Mouse (Mus musculus): ENCODE measurements at regions not wholly inside any gene's neighbourhood (a gene's known extent, or its start where the extent isn't known, plus 50 kb on each side); places are given as distances from the start of the nearest gene placed in this dataset.

DNA sequence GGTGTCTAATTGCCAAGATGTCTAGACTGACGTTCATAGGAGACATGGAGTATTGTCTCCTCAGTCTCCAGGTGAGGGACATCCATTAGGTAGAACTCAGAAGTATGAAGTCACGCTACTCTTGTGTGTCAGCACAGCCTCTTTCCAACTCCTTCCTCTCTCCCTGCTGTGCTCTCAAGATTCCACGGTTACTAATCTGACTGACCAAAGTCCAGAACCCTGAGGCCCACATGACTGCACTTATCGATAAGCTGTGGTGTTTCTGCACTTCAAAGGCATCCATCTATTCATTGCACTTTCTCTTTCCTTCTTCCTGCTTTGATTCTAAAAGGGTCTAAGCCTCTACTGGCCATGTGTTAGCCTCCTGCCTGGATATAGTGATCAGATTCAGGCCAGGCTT, 107.4 kb upstream of the Neo1 start:
- Histone ChIP-seq H3K27ac (no peak overlapping the region), H3K9me3 (no peaks in the 10 kb centered on the region), H3K4me1 (no peaks in the 10 kb centered on the region), H3K36me3 (replicated peaks) (no peaks in the 10 kb centered on the region), H3K4me2 (no peak overlapping the region), H3K4me3 (replicated peaks) (no peak overlapping the region), H3K9ac (no peak overlapping the region), H3K27me3 (no peaks in the 10 kb centered on the region)
- ATAC-seq (ENCODE audit: low FRiP score): no peak
- 86% methylated on average over 4 of the region's 4 CpGs for WGBS

DNA sequence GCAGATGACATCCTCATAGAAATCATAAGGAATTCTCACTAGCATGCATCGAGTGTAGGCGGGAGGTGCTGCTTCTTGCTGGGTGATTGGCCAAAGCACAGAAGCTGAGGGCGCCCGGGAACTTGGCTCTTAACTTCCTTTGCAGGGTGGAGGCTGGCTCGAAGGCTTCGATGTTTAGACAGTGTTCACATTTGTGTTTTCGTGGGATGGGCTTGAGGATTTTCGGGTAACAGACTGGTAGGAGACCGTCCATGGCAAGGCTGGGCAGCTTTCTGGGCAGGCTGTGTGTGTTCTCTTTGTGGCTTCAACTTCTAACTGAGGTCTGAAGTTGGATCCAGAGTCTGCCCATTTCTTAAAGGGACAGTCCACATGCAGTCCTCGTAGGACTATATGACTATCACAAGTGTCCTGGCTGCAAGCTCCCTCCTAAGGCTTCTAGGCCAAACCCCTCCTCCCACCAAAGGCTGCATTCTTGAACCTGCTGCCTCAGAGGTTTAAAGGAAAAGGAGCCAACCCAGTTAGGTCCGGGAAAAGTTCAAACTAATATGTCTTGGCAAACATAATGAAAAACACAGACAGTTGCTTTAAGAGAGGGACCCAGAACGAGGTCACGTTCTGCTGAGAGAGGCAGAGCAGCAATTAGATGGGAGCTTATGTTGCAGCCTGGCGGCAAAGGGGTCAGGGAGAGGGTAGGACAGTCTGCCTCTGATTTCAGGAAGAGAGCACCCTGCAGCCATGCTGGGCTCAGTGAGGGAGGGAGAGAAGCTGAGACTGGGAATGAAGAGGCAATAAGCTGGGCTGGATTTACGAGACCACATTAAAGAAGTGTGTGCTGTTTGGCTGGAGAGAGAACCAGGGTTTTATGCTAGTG, 98.2 kb upstream of the Neo1 start:
- Histone ChIP-seq H3K27ac (no peak overlapping the region), H3K27me3 (no peaks in the 10 kb centered on the region), H3K9ac (no peak overlapping the region; the same call in 1 of the 2 replicates), H3K9me3 (no peaks in the 10 kb centered on the region), H3K36me3 (replicated peaks) (no peaks in the 10 kb centered on the region), H3K4me1 (peaks cover 7% of the 10 kb centered on the region), H3K4me3 (replicated peaks) (no peak overlapping the region), H3K4me2 (no peak overlapping the region)
- ATAC-seq (ENCODE audit: low FRiP score): no peak
- WGBS: 42% methylated on average over 15 of the region's 15 CpGs

- Histone ChIP-seq H3K9me3 (no peaks in the 10 kb centered on the region), H3K36me3 (replicated peaks) (no peaks in the 10 kb centered on the region), H3K27ac (no peak overlapping the region), H3K9ac (no peak overlapping the region), H3K4me3 (replicated peaks) (no peak overlapping the region), H3K4me1 (peaks cover 7% of the 10 kb centered on the region), H3K27me3 (no peaks in the 10 kb centered on the region), H3K4me2 (no peak overlapping the region)
- 83% methylated on average over 9 of the region's 9 CpGs for WGBS
- ATAC-seq (ENCODE audit: low FRiP score): no peak
Observed at GRCm38 (mm10) chr9:59129699-59130340, 93.6 kb upstream of the Neo1 start.

GRCm38 (mm10) chr9:59129252-59129651, 93.0 kb upstream of the Neo1 start:
- H3K4me3 ChIP-seq (replicated peaks): no peak overlapping the region
- no peaks in the 10 kb centered on the region for H3K9me3 ChIP-seq
- H3K4me1 ChIP-seq: peaks cover 2% of the 10 kb centered on the region; the same call in 1 of the 2 replicates
- WGBS: 88% methylated on average over 1 of the region's 1 CpGs
- no peak for ATAC-seq (ENCODE audit: low FRiP score)
- H3K36me3 ChIP-seq (replicated peaks): no peaks in the 10 kb centered on the region
- H3K27ac ChIP-seq: no peak overlapping the region
- no peak overlapping the region for H3K9ac ChIP-seq
- no peak overlapping the region for H3K4me2 ChIP-seq
- H3K27me3 ChIP-seq: no peaks in the 10 kb centered on the region

GRCm38 (mm10) chr9:59128023-59128422, 91.8 kb upstream of the Neo1 start:
- Histone ChIP-seq H3K36me3 (replicated peaks) (no peaks in the 10 kb centered on the region), H3K27me3 (no peaks in the 10 kb centered on the region), H3K27ac (no peak overlapping the region), H3K4me3 (replicated peaks) (no peak overlapping the region), H3K9ac (no peak overlapping the region), H3K4me2 (no peak overlapping the region), H3K4me1 (no peaks in the 10 kb centered on the region), H3K9me3 (no peaks in the 10 kb centered on the region)
- 88% methylated on average over 2 of the region's 2 CpGs for WGBS
- ATAC-seq (ENCODE audit: low FRiP score): no peak

GRCm38 (mm10) chr9:59125886-59126285, 89.6 kb upstream of the Neo1 start:
- Histone ChIP-seq H3K4me1 (no peaks in the 10 kb centered on the region), H3K27ac (no peak overlapping the region), H3K27me3 (no peaks in the 10 kb centered on the region), H3K9me3 (no peaks in the 10 kb centered on the region), H3K36me3 (replicated peaks) (no peaks in the 10 kb centered on the region), H3K4me2 (no peak overlapping the region), H3K4me3 (replicated peaks) (no peak overlapping the region), H3K9ac (no peak overlapping the region)
- no peak for ATAC-seq (ENCODE audit: low FRiP score)
- 76% methylated on average over 6 of the region's 6 CpGs for WGBS

DNA sequence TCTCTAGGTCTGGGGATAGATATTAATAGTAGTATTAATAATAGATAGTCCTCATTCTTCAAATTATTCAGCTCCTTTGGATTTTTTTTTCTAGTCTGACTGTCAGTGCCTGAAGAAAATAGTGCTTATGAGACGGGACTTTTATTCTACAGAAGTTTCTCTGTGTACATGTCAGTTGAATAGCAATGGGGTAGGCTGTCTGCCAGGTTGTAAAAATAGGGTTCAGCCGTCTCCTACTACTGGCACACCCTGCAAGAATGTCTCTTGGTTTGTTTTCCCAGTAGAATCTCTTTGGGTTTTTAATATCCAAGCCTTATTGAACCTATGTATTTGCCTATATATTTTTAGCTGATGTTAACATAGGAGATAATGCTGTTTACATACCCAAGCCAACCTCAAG, 80.3 kb upstream of the Neo1 start:
- Histone ChIP-seq H3K9ac (no peak overlapping the region), H3K4me3 (replicated peaks) (no peak overlapping the region), H3K36me3 (replicated peaks) (no peaks in the 10 kb centered on the region), H3K27me3 (no peaks in the 10 kb centered on the region), H3K27ac (no peak overlapping the region), H3K9me3 (no peaks in the 10 kb centered on the region), H3K4me1 (peaks cover 2% of the 10 kb centered on the region), H3K4me2 (no peak overlapping the region)
- WGBS: 70% methylated on average over 2 of the region's 2 CpGs
- ATAC-seq (ENCODE audit: low FRiP score): no peak

DNA sequence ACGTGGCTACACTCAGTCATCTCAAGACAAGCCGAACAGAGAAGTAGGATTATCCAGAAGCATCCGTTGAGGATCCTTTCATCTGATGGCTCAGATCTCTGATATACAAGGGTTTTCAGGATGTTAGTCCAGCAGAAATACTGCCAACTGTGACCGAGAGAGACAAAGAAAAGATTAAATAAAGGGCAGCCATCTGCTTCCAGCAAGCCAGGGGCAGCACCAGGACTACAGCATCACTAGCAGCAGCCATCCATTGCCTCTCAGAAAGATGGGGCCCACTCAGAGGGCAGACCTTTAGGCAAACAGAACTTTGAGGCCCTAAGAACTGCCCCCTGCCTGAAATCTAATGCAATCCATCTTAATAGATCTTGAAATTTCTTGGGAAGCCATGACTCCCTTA, 77.6 kb upstream of the Neo1 start:
- Histone ChIP-seq H3K4me2 (no peak overlapping the region), H3K27ac (no peak overlapping the region), H3K9me3 (no peaks in the 10 kb centered on the region), H3K4me3 (replicated peaks) (no peak overlapping the region), H3K9ac (no peak overlapping the region), H3K4me1 (peaks cover 2% of the 10 kb centered on the region), H3K36me3 (replicated peaks) (no peaks in the 10 kb centered on the region), H3K27me3 (no peaks in the 10 kb centered on the region)
- WGBS: 56% methylated on average over 4 of the region's 4 CpGs
- no peak for ATAC-seq (ENCODE audit: low FRiP score)

GRCm38 (mm10) chr9:59099738-59100137, 63.5 kb upstream of the Neo1 start:
- Histone ChIP-seq H3K27ac (no peak overlapping the region), H3K4me1 (peaks cover 19% of the 10 kb centered on the region), H3K9me3 (no peaks in the 10 kb centered on the region), H3K4me3 (replicated peaks) (no peak overlapping the region), H3K27me3 (no peaks in the 10 kb centered on the region), H3K4me2 (no peak overlapping the region), H3K36me3 (replicated peaks) (no peaks in the 10 kb centered on the region), H3K9ac (no peak overlapping the region)
- 95% methylated on average over 5 of the region's 5 CpGs for WGBS
- no peak for ATAC-seq (ENCODE audit: low FRiP score)

DNA sequence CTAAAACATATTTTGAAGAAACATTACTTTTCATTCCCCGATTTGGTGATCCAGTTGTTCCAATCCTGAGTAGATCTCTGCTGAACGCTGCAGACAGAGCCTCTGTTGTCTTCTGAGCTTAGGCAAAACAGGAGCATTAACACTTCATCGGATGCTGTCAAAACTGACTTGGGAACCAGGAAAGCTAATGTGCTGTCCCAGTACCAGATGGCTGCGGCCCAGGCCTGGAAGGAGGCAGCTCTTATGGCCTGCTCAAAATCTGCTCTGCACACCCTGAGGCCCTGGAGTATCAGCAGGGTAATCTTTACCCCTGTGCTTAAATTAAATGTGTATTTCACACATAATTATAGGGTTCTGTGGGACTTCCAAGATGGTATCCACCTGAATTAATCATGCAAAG, 61.3 kb upstream of the Neo1 start:
- 55% methylated on average over 4 of the region's 4 CpGs for WGBS
- no peak for ATAC-seq (ENCODE audit: low FRiP score)

DNA sequence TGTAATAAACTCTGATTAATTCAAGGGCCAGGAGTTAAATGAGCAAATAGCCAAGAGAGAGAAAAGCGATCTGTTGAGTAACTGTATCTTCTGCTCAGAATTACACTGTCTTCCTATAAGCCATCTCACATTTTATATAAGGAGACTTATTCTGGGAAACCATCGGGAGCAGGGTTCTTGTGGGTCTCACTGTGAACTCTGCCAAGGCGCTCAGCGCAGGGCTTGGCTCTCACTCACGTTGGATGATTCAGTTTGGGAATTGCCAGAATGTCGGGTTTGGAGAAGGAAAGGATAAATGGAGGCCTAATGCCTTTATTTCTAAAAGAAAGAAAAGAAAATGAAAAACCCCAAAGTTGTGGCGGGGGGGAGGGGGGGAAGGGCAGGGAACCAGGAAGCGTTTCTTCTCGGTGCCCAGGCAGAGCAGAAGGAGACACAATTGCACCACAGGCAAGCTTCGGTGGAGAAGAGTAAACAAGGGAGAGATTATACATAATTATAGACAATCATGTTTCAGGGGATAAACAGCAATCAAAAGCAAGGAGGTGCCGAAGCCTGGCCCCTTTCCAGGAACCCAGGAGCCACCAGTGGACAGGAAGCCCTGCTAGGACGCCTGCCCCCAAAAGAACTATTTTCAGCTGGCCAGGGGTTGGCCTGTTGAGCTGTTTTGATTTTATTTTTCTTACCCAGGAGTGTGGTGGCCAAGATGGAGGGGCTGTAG, 60.5 kb upstream of the Neo1 start:
- 46% methylated on average over 12 of the region's 12 CpGs for WGBS

More for the DNA sequence above, 61.3 kb upstream of the Neo1 start:
- H3K9me3 ChIP-seq: no peaks in the 10 kb centered on the region
- H3K9ac ChIP-seq: no peak overlapping the region
- no peaks in the 10 kb centered on the region for H3K36me3 ChIP-seq (replicated peaks)
- H3K27ac ChIP-seq: no peak overlapping the region
- no peaks in the 10 kb centered on the region for H3K27me3 ChIP-seq
- no peak overlapping the region for H3K4me3 ChIP-seq (replicated peaks)
- H3K4me2 ChIP-seq: no peak overlapping the region
- peaks cover 19% of the 10 kb centered on the region for H3K4me1 ChIP-seq

DNA sequence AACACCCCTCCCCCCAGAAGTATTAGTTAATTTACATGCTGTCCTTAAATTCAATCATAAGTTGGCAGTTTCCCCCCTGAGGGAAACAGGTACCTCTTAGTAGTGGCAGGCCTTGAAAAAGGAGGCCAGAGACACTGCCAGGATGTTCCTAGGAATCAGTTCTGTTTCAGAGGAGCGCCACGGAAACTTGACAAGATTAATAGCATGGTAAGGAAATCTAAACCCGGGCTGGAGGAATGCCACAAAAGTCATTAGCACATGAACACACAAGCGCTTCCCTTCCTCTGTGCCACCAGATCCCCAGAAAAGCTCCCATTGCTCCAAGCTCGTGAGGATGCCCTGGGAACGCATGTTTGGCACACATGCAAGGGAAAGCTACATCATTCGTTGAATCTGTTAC, 59.4 kb upstream of the Neo1 start:
- no peak for ATAC-seq (ENCODE audit: low FRiP score)
- peaks cover 19% of the 10 kb centered on the region for H3K4me1 ChIP-seq

More for the DNA sequence above, 60.5 kb upstream of the Neo1 start:
- ATAC-seq (ENCODE audit: low FRiP score): no peak
- Histone ChIP-seq H3K27me3 (no peaks in the 10 kb centered on the region), H3K9me3 (no peaks in the 10 kb centered on the region), H3K27ac (no peak overlapping the region), H3K9ac (no peak overlapping the region), H3K4me1 (peaks cover 19% of the 10 kb centered on the region), H3K36me3 (replicated peaks) (no peaks in the 10 kb centered on the region), H3K4me2 (no peak overlapping the region), H3K4me3 (replicated peaks) (no peak overlapping the region)

More for the DNA sequence above, 59.4 kb upstream of the Neo1 start:
- Histone ChIP-seq H3K36me3 (replicated peaks) (no peaks in the 10 kb centered on the region), H3K27me3 (no peaks in the 10 kb centered on the region), H3K4me2 (no peak overlapping the region), H3K27ac (no peak overlapping the region), H3K9me3 (no peaks in the 10 kb centered on the region), H3K4me3 (replicated peaks) (no peak overlapping the region), H3K9ac (no peak overlapping the region)
- WGBS: 87% methylated on average over 7 of the region's 7 CpGs
